Mouse (Mus musculus) myocyte (in vitro differentiated cells): Measurements from ENCODE around the gene Apba1.

Source experiments
- CEBPB ChIP-seq: IDR thresholded peaks from 2 replicates; pipeline ENCODE4 v1.6.1; 2011; ENCODE audit warnings: mild to moderate bottlenecking, moderate library complexity; ENCODE audit not compliant: poor library complexity, insufficient read depth, severe bottlenecking
- E2F4 ChIP-seq: IDR thresholded peaks from one replicate; pipeline ENCODE4 v1.6.1; 2011; ENCODE audit warnings: mild to moderate bottlenecking, control low read depth, moderate library complexity; ENCODE audit not compliant: insufficient read depth
- MAX ChIP-seq: IDR thresholded peaks from one replicate; pipeline ENCODE4 v1.6.1; 2011; ENCODE audit warnings: low read depth, mild to moderate bottlenecking, control low read depth
- MYOD1 ChIP-seq, 3 experiments: IDR thresholded peaks; one replicate each; pipeline ENCODE4 v1.6.1; 2011; ENCODE audit warnings: control low read depth in 2 of 3, low read depth in 2 of 3, mild to moderate bottlenecking in 2 of 3, moderate library complexity in 1 of 3; ENCODE audit not compliant: insufficient read length in 2 of 3, control insufficient read depth in 1 of 3
- MYOG ChIP-seq, 3 experiments: IDR thresholded peaks; one replicate each; pipeline ENCODE4 v1.6.1; 2011; ENCODE audit warnings: control low read depth in 2 of 3, low read depth in 2 of 3, mild to moderate bottlenecking in 2 of 3; ENCODE audit not compliant: insufficient read length in 2 of 3, control insufficient read depth in 1 of 3, insufficient read depth in 1 of 3
- POLR2A ChIP-seq: IDR thresholded peaks from one replicate; pipeline ENCODE4 v1.6.1; 2011; ENCODE audit warnings: low read depth, mild to moderate bottlenecking, control low read depth, moderate library complexity; ENCODE audit not compliant: insufficient read length
- POLR2AphosphoS2 ChIP-seq: IDR thresholded peaks from one replicate; pipeline ENCODE4 v1.6.1; 2011; ENCODE audit warnings: low read depth, control low read depth; ENCODE audit not compliant: insufficient read length
- REST ChIP-seq: IDR thresholded peaks from one replicate; pipeline ENCODE4 v1.6.1; 2011; ENCODE audit warnings: mild to moderate bottlenecking, control low read depth, moderate library complexity; ENCODE audit not compliant: insufficient read depth, insufficient read length
- SRF ChIP-seq: IDR thresholded peaks from one replicate; pipeline ENCODE4 v1.6.1; 2011; ENCODE audit warnings: low read depth; ENCODE audit not compliant: control insufficient read depth, insufficient read length
- TCF12 ChIP-seq: IDR thresholded peaks from one replicate; pipeline ENCODE4 v1.6.1; 2011; ENCODE audit warnings: mild to moderate bottlenecking, control low read depth; ENCODE audit not compliant: poor library complexity, insufficient read depth, severe bottlenecking
- TCF3 ChIP-seq: IDR thresholded peaks from one replicate; pipeline ENCODE4 v1.6.1; 2011; ENCODE audit warnings: low read depth, control low read depth; ENCODE audit not compliant: insufficient read length
- USF1 ChIP-seq: IDR thresholded peaks from one replicate; pipeline ENCODE4 v1.6.1; 2011; ENCODE audit warnings: low read depth, mild to moderate bottlenecking, control low read depth, moderate library complexity

DNA sequence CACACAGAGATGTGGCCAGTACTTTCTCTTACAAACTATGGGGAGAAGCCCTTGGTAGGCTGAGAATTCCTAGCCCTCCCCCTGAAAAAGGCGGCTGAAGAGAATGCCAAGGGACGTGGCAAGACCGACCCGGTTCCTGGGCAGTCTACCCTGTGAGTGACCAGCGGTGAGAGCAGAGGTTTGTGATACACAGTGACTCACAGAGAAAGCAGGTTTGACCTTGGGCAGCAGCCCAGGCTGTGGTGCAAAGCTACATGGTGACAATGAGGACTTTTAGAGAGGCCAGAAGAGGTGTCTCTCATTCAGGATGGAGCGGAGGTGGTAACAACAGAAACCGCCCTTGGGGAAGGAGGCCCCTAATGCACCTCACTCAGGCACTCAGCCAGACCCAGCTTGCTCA, 212.7 kb downstream of the Apba1 start:
- TF ChIP-seq POLR2A (no peak), REST (no peak), SRF (no peak), POLR2AphosphoS2 (no peak), MAX (no peak), USF1 (no peak), MYOG (IDR thresholded peaks at IDR 0.05; ENCODE audit: control insufficient read depth in 1 of 3, insufficient read depth in 1 of 3, insufficient read length in 2 of 3, low read depth in 2 of 3) (no peak), MYOD1 (IDR thresholded peaks at IDR 0.05; ENCODE audit: control insufficient read depth in 1 of 3, insufficient read length in 2 of 3, low read depth in 2 of 3) (no peak), TCF12 (no peak), CEBPB (no peak), E2F4 (no peak), TCF3 (no peak)
